ENCODE assay signal across 9 mouse cellular contexts in the genomic region with DNA sequence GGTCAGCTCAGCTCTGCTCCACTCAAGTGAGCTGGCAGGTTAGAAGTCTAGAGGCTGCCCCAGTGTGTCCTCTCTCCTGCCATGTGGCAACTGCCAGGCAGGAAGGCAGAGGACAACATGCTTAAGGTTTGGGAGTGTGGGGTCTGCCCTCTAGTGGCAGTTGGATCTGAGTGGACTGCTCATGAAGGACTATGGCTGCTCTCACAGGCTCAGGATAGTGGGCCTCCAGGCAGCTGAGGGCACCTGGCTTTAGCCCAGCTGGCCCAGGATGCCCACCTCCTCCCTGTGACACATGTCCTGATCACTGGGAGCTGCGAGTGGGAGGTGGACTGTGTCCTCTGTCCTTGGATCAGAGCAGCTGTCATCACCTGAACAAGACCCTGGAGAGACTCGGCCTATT. TPM values are rescaled to one million over a fixed set of nuclear protein-coding genes. Genes with fewer than 3 reads are reported as not detected.
DNase-seq lines count a peak whose midpoint lies in the region; ATAC-seq lines count a peak whose summit lies in the region.
"Had no signal": no experiment of that assay in that cellular context is flagged by ENCODE, and none has a peak within 500 bp of the region (broad histone marks: within the 10 kb centered on the region; RNA-seq: fewer than 3 reads in every experiment).

No protein-coding gene starts in this region.

- H3K27me3 ChIP-seq in forebrain, embryonic 11.5 days (ENCODE audit: control insufficient read depth, insufficient read depth, low read length): no peaks in the 10 kb centered on the region
- H3K27me3 ChIP-seq in forebrain, embryonic 15.5 days: no peaks in the 10 kb centered on the region
- H3K27me3 ChIP-seq in liver, embryonic 15.5 days: no peaks in the 10 kb centered on the region

- H3K27ac ChIP-seq in forebrain, embryonic 11.5 days (ENCODE audit: low read depth, low read length): no peak overlapping the region
- H3K27ac ChIP-seq in forebrain, embryonic 15.5 days (replicated peaks): no peak overlapping the region
- H3K27ac ChIP-seq in liver, embryonic 15.5 days (replicated peaks): no peak overlapping the region

- DNase-seq in forebrain, embryonic 11.5 days (ENCODE audit: low spot score): no peak
- peak; percentile 44 for DNase-seq in right cerebral cortex, adult 18-20 months
- no peak for DNase-seq in right cerebral cortex, postnatal 14 days
- no peak for DNase-seq in layer of hippocampus, adult 9-10 months (ENCODE audit: low spot score)
- no peak for DNase-seq in frontal cortex, postnatal 10 days (ENCODE audit: low spot score in 2 of 2)

- H3K9me3 ChIP-seq in forebrain, embryonic 11.5 days (ENCODE audit: control insufficient read depth, low read length): no peaks in the 10 kb centered on the region
- H3K9me3 ChIP-seq in forebrain, embryonic 15.5 days: no peaks in the 10 kb centered on the region
- H3K9me3 ChIP-seq in liver, embryonic 15.5 days (replicated peaks): no peaks in the 10 kb centered on the region

- no peaks in the 10 kb centered on the region for H3K4me1 ChIP-seq in forebrain, embryonic 11.5 days (replicated peaks; ENCODE audit: control insufficient read depth, insufficient read depth, low read length)
- no peaks in the 10 kb centered on the region for H3K4me1 ChIP-seq in forebrain, embryonic 15.5 days
- H3K4me1 ChIP-seq in liver, embryonic 15.5 days (replicated peaks): peaks cover 7% of the 10 kb centered on the region

- H3K9ac ChIP-seq in forebrain, embryonic 11.5 days (ENCODE audit: low read length): no peak overlapping the region
- H3K9ac ChIP-seq in forebrain, embryonic 15.5 days (replicated peaks): no peak overlapping the region
- H3K9ac ChIP-seq in liver, embryonic 15.5 days: no peak overlapping the region

- WGBS in forebrain, embryonic 11.5 days: 88% methylated on average over 2 of the region's 2 CpGs
- 79% methylated on average over 2 of the region's 2 CpGs for WGBS in forebrain, embryonic 15.5 days
- WGBS in liver, embryonic 15.5 days (ENCODE audit: insufficient replicate concordance): 71% methylated on average over 2 of the region's 2 CpGs

- H3K4me2 ChIP-seq in forebrain, embryonic 11.5 days (ENCODE audit: low read depth, low read length, severe bottlenecking): no peak overlapping the region
- H3K4me2 ChIP-seq in forebrain, embryonic 15.5 days (replicated peaks): no peak overlapping the region
- no peak overlapping the region for H3K4me2 ChIP-seq in liver, embryonic 15.5 days

- H3K4me3 ChIP-seq in forebrain, embryonic 11.5 days (ENCODE audit: low read depth, low read length): no peak overlapping the region
- H3K4me3 ChIP-seq in forebrain, embryonic 15.5 days: no peak overlapping the region
- H3K4me3 ChIP-seq in liver, embryonic 15.5 days (replicated peaks): no peak overlapping the region

- ATAC-seq in forebrain, embryonic 11.5 days (replicated peaks; ENCODE audit: low FRiP score): 0 out of 2 replicates have a peak, but pooled peaks have one; percentile 37
- ATAC-seq in forebrain, embryonic 15.5 days (replicated peaks): no peak
- peak; percentile 56 for ATAC-seq in granulocyte monocyte progenitor cell, adult 5-6 weeks (replicated peaks; ENCODE audit: poor library complexity, severe bottlenecking)
- ATAC-seq in liver, embryonic 15.5 days (ENCODE audit: insufficient read depth): 0 out of 2 replicates have a peak, but pooled peaks have one; percentile 11

- H3K36me3 ChIP-seq in forebrain, embryonic 11.5 days (ENCODE audit: control insufficient read depth, insufficient read depth, low read length): no peaks in the 10 kb centered on the region
- no peaks in the 10 kb centered on the region for H3K36me3 ChIP-seq in forebrain, embryonic 15.5 days
- H3K36me3 ChIP-seq in liver, embryonic 15.5 days (replicated peaks): no peaks in the 10 kb centered on the region

RNA-seq across cellular contexts. Expression of a gene that starts 6.2 kb away (rescaled TPM):
- polyA plus RNA-seq in forebrain, embryonic 11.5 days (2014; fragmentation: Nextera tagmentation; extraction: Ambion mirVana): not detected in 2 replicates
- not detected in 2 replicates for polyA plus RNA-seq in forebrain, embryonic 15.5 days (2015; fragmentation: Nextera tagmentation; extraction: Ambion mirVana)
- not detected in 2 replicates for total RNA-seq in granulocyte monocyte progenitor cell, adult 5-6 weeks (2014; fragmentation: Nextera tagmentation)
- total RNA-seq in granulocyte monocyte progenitor cell, adult 5-6 weeks (2017): not detected in 2 replicates
- not detected in 2 replicates for polyA plus RNA-seq in liver, embryonic 15.5 days (2015; fragmentation: Nextera tagmentation; extraction: Ambion mirVana)
- total RNA-seq: left cerebral cortex, postnatal 25 days had no signal

RNA-seq across cellular contexts. Expression of a gene that starts 7.4 kb away (rescaled TPM):
- 103 and 130 TPM in 2 replicates for polyA plus RNA-seq in forebrain, embryonic 11.5 days (2014; fragmentation: Nextera tagmentation; extraction: Ambion mirVana)
- 104 and 113 TPM in 2 replicates for polyA plus RNA-seq in forebrain, embryonic 15.5 days (2015; fragmentation: Nextera tagmentation; extraction: Ambion mirVana)
- 29.2 and 60.1 TPM in 2 replicates for total RNA-seq in granulocyte monocyte progenitor cell, adult 5-6 weeks (2014; fragmentation: Nextera tagmentation)
- 31.4 and 35.9 TPM in 2 replicates for total RNA-seq in granulocyte monocyte progenitor cell, adult 5-6 weeks (2017)
- 44.3 and 49.3 TPM in 2 replicates for polyA plus RNA-seq in liver, embryonic 15.5 days (2015; fragmentation: Nextera tagmentation; extraction: Ambion mirVana)

RNA-seq across cellular contexts. Expression of a gene that starts 18.8 kb away (rescaled TPM):
- 1.8 and 1.9 TPM in 2 replicates for polyA plus RNA-seq in forebrain, embryonic 11.5 days (2014; fragmentation: Nextera tagmentation; extraction: Ambion mirVana)
- polyA plus RNA-seq in forebrain, embryonic 15.5 days (2015; fragmentation: Nextera tagmentation; extraction: Ambion mirVana): 1.3 and 1.5 TPM in 2 replicates
- total RNA-seq in granulocyte monocyte progenitor cell, adult 5-6 weeks (2014; fragmentation: Nextera tagmentation): 5.0 and 7.3 TPM in 2 replicates
- 4.0 and 5.4 TPM in 2 replicates for total RNA-seq in granulocyte monocyte progenitor cell, adult 5-6 weeks (2017)
- 25.0 and 26.4 TPM in 2 replicates for polyA plus RNA-seq in liver, embryonic 15.5 days (2015; fragmentation: Nextera tagmentation; extraction: Ambion mirVana)

RNA-seq across cellular contexts. Expression of a gene that starts 33.2 kb away (rescaled TPM):
- polyA plus RNA-seq in forebrain, embryonic 11.5 days (2014; fragmentation: Nextera tagmentation; extraction: Ambion mirVana): 1.9 and 2.0 TPM in 2 replicates
- polyA plus RNA-seq in forebrain, embryonic 15.5 days (2015; fragmentation: Nextera tagmentation; extraction: Ambion mirVana): 37.0 and 38.7 TPM in 2 replicates
- 46.5 and 63.5 TPM in 2 replicates for total RNA-seq in granulocyte monocyte progenitor cell, adult 5-6 weeks (2014; fragmentation: Nextera tagmentation)
- total RNA-seq in granulocyte monocyte progenitor cell, adult 5-6 weeks (2017): 39.4 and 53.9 TPM in 2 replicates
- 4.3 and 5.2 TPM in 2 replicates for polyA plus RNA-seq in liver, embryonic 15.5 days (2015; fragmentation: Nextera tagmentation; extraction: Ambion mirVana)

RNA-seq across cellular contexts. Expression of a gene that starts 46.4 kb away (rescaled TPM):
- 0.17 and 0.23 TPM in 2 replicates for polyA plus RNA-seq in forebrain, embryonic 11.5 days (2014; fragmentation: Nextera tagmentation; extraction: Ambion mirVana)
- polyA plus RNA-seq in forebrain, embryonic 15.5 days (2015; fragmentation: Nextera tagmentation; extraction: Ambion mirVana): 0.13 and 0.20 TPM in 2 replicates
- total RNA-seq in granulocyte monocyte progenitor cell, adult 5-6 weeks (2014; fragmentation: Nextera tagmentation): 0.53 and 5.8 TPM in 2 replicates
- 1.4 and 3.6 TPM in 2 replicates for total RNA-seq in granulocyte monocyte progenitor cell, adult 5-6 weeks (2017)
- polyA plus RNA-seq in liver, embryonic 15.5 days (2015; fragmentation: Nextera tagmentation; extraction: Ambion mirVana): 1.9 and 2.4 TPM in 2 replicates
